Mouse (Mus musculus) myocyte (in vitro differentiated cells): ENCODE measurements at regions not wholly inside any gene's neighbourhood (a gene's known extent, or its start where the extent isn't known, plus 50 kb on each side); places are given as distances from the start of the nearest gene placed in this dataset.

ENCODE experiments used
- CEBPB ChIP-seq: IDR thresholded peaks from 2 replicates; pipeline ENCODE4 v1.6.1; 2011; ENCODE audit warnings: mild to moderate bottlenecking, moderate library complexity; ENCODE audit not compliant: poor library complexity, insufficient read depth, severe bottlenecking
- E2F4 ChIP-seq: IDR thresholded peaks from one replicate; pipeline ENCODE4 v1.6.1; 2011; ENCODE audit warnings: mild to moderate bottlenecking, control low read depth, moderate library complexity; ENCODE audit not compliant: insufficient read depth
- MAX ChIP-seq: IDR thresholded peaks from one replicate; pipeline ENCODE4 v1.6.1; 2011; ENCODE audit warnings: low read depth, mild to moderate bottlenecking, control low read depth
- MYOD1 ChIP-seq, 3 experiments: IDR thresholded peaks; one replicate each; pipeline ENCODE4 v1.6.1; 2011; ENCODE audit warnings: control low read depth in 2 of 3, low read depth in 2 of 3, mild to moderate bottlenecking in 2 of 3, moderate library complexity in 1 of 3; ENCODE audit not compliant: insufficient read length in 2 of 3, control insufficient read depth in 1 of 3
- MYOG ChIP-seq, 3 experiments: IDR thresholded peaks; one replicate each; pipeline ENCODE4 v1.6.1; 2011; ENCODE audit warnings: control low read depth in 2 of 3, low read depth in 2 of 3, mild to moderate bottlenecking in 2 of 3; ENCODE audit not compliant: insufficient read length in 2 of 3, control insufficient read depth in 1 of 3, insufficient read depth in 1 of 3
- POLR2A ChIP-seq: IDR thresholded peaks from one replicate; pipeline ENCODE4 v1.6.1; 2011; ENCODE audit warnings: low read depth, mild to moderate bottlenecking, control low read depth, moderate library complexity; ENCODE audit not compliant: insufficient read length
- REST ChIP-seq: IDR thresholded peaks from one replicate; pipeline ENCODE4 v1.6.1; 2011; ENCODE audit warnings: mild to moderate bottlenecking, control low read depth, moderate library complexity; ENCODE audit not compliant: insufficient read depth, insufficient read length
- SRF ChIP-seq: IDR thresholded peaks from one replicate; pipeline ENCODE4 v1.6.1; 2011; ENCODE audit warnings: low read depth; ENCODE audit not compliant: control insufficient read depth, insufficient read length
- TCF12 ChIP-seq: IDR thresholded peaks from one replicate; pipeline ENCODE4 v1.6.1; 2011; ENCODE audit warnings: mild to moderate bottlenecking, control low read depth; ENCODE audit not compliant: poor library complexity, insufficient read depth, severe bottlenecking
- USF1 ChIP-seq: IDR thresholded peaks from one replicate; pipeline ENCODE4 v1.6.1; 2011; ENCODE audit warnings: low read depth, mild to moderate bottlenecking, control low read depth, moderate library complexity

DNA sequence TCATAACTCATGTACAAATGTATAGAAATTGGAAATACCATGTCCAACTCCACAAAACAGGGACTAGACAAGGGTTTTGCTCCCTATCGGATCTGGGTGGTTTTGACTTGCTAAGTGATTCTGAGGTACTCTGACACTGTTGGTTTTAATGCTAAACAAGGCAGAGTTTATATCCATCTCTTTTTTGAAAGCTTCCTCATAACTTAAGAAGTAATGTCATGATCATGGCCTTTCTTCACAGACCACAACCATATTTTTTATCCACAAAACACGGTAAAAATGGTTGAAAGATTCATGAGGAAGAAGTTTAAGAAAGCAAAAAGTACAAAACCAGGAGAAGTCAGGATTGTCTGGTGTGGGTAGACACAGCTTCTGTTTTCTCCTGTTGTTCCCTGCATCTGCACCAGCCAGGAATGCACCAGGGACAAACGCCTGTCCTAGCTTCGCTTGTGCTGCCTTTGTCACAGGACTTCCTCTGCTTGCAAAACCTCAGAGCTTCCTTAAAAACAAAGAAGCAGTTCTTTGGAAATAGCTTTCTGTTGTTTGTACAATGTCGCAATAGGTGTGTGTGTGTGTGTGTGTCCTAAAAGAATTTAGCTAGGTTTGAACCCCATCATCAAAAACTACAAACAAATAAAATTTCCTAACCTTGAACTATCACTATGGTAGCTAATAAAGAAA lies 153.3 kb downstream of the Pah start:
- TF ChIP-seq POLR2A (no peak), USF1 (no peak), MYOG (IDR thresholded peaks at IDR 0.05; ENCODE audit: control insufficient read depth in 1 of 3, insufficient read depth in 1 of 3, insufficient read length in 2 of 3, low read depth in 2 of 3) (no peak), E2F4 (no peak), TCF12 (no peak), SRF (no peak), MAX (no peak), REST (no peak), MYOD1 (IDR thresholded peaks at IDR 0.05; ENCODE audit: control insufficient read depth in 1 of 3, insufficient read length in 2 of 3, low read depth in 2 of 3) (no peak), CEBPB (no peak)
